Mouse (Mus musculus) limb, embryonic 13.5 days (tissue): ENCODE measurements at regions not wholly inside any gene's neighbourhood (a gene's known extent, or its start where the extent isn't known, plus 50 kb on each side); places are given as distances from the start of the nearest gene placed in this dataset.
"Not testable (repeated sequence)": the region's sequence is repeated elsewhere in the genome, so short reads cannot be mapped to it uniquely, and the experiment has no call there.

ENCODE experiments used
- ATAC-seq: fragments of 200-750 bp; cut with Nextera tagmentation; 2 replicates; pipeline ENCODE4 v1.8.0; 2017; ENCODE audit warnings: low read depth, moderate number of reproducible peaks, moderate TSS enrichment; ENCODE audit not compliant: low FRiP score
- H3K27ac ChIP-seq: fragments of 300-500 bp; sonication (generic); 2 replicates; pipeline ENCODE4 v1.5.1; 2015; ENCODE audit warnings: inconsistent platforms, mild to moderate bottlenecking, moderate library complexity
- H3K27me3 ChIP-seq: fragments of 300-500 bp; sonication (generic); 2 replicates; pipeline ENCODE4 v1.6.1; 2015; ENCODE audit warnings: mild to moderate bottlenecking, inconsistent platforms
- H3K36me3 ChIP-seq: fragments of 300-500 bp; sonication (generic); 2 replicates; pipeline ENCODE4 v1.6.1; 2015; ENCODE audit warnings: inconsistent platforms, mild to moderate bottlenecking, moderate library complexity
- H3K4me1 ChIP-seq: fragments of 300-500 bp; sonication (generic); 2 replicates; pipeline ENCODE4 v1.6.1; 2015; ENCODE audit warnings: inconsistent platforms
- H3K4me2 ChIP-seq: fragments of 300-500 bp; sonication (generic); replicated peaks from 2 replicates; pipeline ENCODE4 v1.6.1; 2015; ENCODE audit warnings: inconsistent platforms, mild to moderate bottlenecking, moderate library complexity
- H3K4me3 ChIP-seq: fragments of 300-500 bp; sonication (generic); 2 replicates; pipeline ENCODE4 v1.5.1; 2015; ENCODE audit warnings: moderate library complexity, mild to moderate bottlenecking, inconsistent platforms
- H3K9ac ChIP-seq: fragments of 300-500 bp; sonication (generic); 2 replicates; pipeline ENCODE4 v1.6.1; 2015; ENCODE audit warnings: mild to moderate bottlenecking, inconsistent platforms
- H3K9me3 ChIP-seq: fragments of 300-500 bp; sonication (generic); 2 replicates; pipeline ENCODE4 v1.6.1; 2016; ENCODE audit warnings: inconsistent platforms
- WGBS: fragments of 180-500 bp; shearing (Covaris S2); methylation state at CpG from one replicate; pipeline ENCODE4 v1.1.7; 2015; 5-methylcytosine and 5-hydroxymethylcytosine counted together

DNA sequence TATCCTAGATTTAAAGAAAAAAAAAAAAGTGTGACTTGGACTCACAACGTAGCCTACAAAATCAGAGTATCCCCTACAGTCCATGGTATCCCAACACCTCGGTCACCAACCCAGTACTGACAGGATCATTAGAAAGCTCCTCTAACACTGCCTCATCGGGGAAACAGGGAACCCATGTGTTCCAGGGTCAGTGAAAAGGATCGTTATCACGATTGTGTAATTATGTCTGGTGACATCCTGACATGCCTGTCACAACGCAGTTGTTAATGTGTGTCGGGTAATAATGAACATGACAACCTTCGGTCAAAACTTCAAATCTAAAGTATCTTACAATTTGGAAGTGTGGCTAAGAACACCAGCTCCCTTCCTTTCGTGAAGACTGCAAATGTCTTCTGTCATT lies 83.8 kb upstream of the Enpep start:
- H3K27ac ChIP-seq: no peak overlapping the region
- H3K9me3 ChIP-seq: no peaks in the 10 kb centered on the region
- no peak overlapping the region for H3K4me2 ChIP-seq
- 76% methylated on average over 9 of the region's 9 CpGs for WGBS
- no peak overlapping the region for H3K9ac ChIP-seq
- ATAC-seq: no peak
- H3K27me3 ChIP-seq: no peaks in the 10 kb centered on the region
- H3K4me1 ChIP-seq: 0 out of 2 replicates have a peak, but pooled peaks cover 5% of the 10 kb centered on the region
- H3K4me3 ChIP-seq: no peak overlapping the region
- no peaks in the 10 kb centered on the region for H3K36me3 ChIP-seq

- not testable (repeated sequence) for H3K36me3 ChIP-seq, H3K9me3 ChIP-seq, H3K27me3 ChIP-seq, H3K4me2 ChIP-seq, H3K9ac ChIP-seq, H3K27ac ChIP-seq, H3K4me1 ChIP-seq, H3K4me3 ChIP-seq, ATAC-seq
- WGBS: 48% methylated on average over 8 of the region's 10 CpGs
These were observed 89.2 kb upstream of the Enpep start for GRCm38 (mm10) chr3:129421620-129422239.

- WGBS: 96% methylated on average over 2 of the region's 2 CpGs
These were observed 96.2 kb upstream of the Enpep start for GRCm38 (mm10) chr3:129428750-129429149.

DNA sequence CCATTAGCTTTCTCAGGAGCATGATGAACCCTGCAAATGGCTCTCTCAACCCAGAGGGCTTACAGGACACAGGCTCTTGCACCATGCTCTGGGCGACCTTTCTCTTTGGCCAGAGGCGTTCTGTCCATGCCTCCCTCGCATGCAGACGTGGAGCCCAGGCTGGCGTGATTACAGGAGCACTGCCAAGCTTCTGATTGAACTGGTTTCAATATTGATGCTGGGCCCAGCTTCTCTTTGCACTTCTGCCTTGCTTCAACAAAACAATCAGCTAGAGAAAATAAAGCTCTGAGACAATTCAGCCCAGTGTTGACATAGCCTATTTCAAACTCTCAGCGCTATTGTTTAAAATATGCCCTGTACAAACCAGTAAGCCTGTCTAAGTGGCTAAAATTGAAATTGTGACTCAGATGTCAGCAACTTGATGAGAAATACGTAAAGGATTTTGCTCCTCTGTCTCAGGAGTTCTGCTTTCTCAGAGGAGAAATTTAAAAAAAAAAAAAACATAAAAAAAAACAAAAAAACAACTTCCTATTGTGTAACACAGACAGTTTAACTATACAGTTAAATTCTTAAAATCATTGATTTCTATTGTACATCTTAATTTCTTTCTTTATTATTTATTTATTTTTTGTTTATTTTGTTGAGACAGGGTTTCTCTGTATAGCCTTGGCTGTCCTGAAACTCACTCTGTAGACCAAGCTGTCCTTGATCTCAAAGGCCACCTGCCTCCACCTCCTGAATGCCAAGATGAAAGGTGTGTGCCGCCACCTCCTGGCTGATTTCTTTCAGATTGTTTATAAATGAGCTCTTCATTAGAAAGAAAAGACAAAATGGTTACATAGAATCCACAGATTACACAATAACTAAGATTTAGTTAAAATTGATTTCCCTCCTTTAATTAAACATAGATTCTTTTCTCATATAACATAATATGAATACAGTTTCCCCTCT lies 96.9 kb upstream of the Enpep start:
- no peak overlapping the region for H3K27ac ChIP-seq
- no peak overlapping the region for H3K9ac ChIP-seq
- no peaks in the 10 kb centered on the region for H3K36me3 ChIP-seq
- no peaks in the 10 kb centered on the region for H3K27me3 ChIP-seq
- no peaks in the 10 kb centered on the region for H3K9me3 ChIP-seq
- ATAC-seq: no peak
- no peak overlapping the region for H3K4me3 ChIP-seq
- H3K4me1 ChIP-seq: no peaks in the 10 kb centered on the region
- H3K4me2 ChIP-seq: no peak overlapping the region
- 70% methylated on average over 8 of the region's 8 CpGs for WGBS

More at GRCm38 (mm10) chr3:129428750-129429149, 96.2 kb upstream of the Enpep start:
- H3K4me1 ChIP-seq: no peaks in the 10 kb centered on the region
- H3K9me3 ChIP-seq: no peaks in the 10 kb centered on the region
- no peak for ATAC-seq
- H3K4me3 ChIP-seq: no peak overlapping the region
- no peak overlapping the region for H3K4me2 ChIP-seq
- no peak overlapping the region for H3K9ac ChIP-seq
- no peak overlapping the region for H3K27ac ChIP-seq
- no peaks in the 10 kb centered on the region for H3K27me3 ChIP-seq
- no peaks in the 10 kb centered on the region for H3K36me3 ChIP-seq

DNA sequence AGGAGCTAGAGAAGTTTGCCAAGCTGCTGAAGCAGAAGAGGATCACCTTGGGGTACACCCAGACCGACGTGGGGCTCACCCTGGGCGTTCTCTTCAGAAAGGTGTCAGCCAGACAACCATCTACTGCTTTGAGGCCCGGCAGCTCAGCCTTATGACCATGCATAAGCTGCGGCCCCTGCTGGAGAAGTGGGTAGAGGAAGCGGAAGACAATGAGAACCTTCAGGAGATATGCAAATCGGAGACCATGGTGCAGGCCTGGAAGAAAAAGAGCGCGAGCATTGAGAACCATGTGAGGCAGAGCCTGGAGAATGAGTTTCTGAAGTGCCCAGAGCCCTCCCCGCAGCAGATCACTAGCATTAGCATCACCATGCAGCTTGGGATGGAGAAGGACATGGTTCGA lies 98.1 kb upstream of the Elovl6 start:
- ATAC-seq: no peak
- Histone ChIP-seq H3K4me3 (no peak overlapping the region), H3K27ac (no peak overlapping the region), H3K9ac (no peak overlapping the region), H3K9me3 (0 out of 2 replicates have a peak, but pooled peaks cover 5% of the 10 kb centered on the region), H3K36me3 (no peaks in the 10 kb centered on the region), H3K27me3 (no peaks in the 10 kb centered on the region), H3K4me2 (no peak overlapping the region), H3K4me1 (no peaks in the 10 kb centered on the region)
- 71% methylated on average over 11 of the region's 11 CpGs for WGBS

- ATAC-seq: no peak
- Histone ChIP-seq H3K27me3 (no peaks in the 10 kb centered on the region), H3K9me3 (0 out of 2 replicates have a peak, but pooled peaks cover 5% of the 10 kb centered on the region), H3K4me2 (no peak overlapping the region), H3K36me3 (no peaks in the 10 kb centered on the region), H3K9ac (no peak overlapping the region), H3K27ac (no peak overlapping the region), H3K4me1 (no peaks in the 10 kb centered on the region), H3K4me3 (no peak overlapping the region)
- 84% methylated on average over 6 of the region's 6 CpGs for WGBS
These were observed 94.5 kb upstream of the Elovl6 start for GRCm38 (mm10) chr3:129437687-129438086.

DNA sequence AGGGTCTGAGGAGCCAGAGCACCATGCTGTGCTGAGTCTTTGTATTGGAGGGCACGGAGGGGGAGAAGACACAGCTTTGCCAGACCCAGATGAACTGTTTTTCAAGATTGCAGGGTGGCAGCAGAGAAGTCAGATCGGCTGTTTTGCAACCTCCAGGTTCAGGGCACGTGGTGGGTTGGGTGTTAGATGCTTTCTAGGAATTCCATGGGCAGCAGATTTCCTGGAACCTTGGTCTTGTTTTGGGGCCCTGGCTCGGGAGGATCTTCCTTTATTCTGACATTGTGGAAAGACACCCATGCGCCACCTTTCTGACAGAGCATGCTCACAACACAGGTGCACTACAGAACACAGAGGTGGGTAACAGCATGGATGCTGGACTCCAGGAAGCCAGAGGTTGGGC lies 89.4 kb upstream of the Elovl6 start:
- no peaks in the 10 kb centered on the region for H3K27me3 ChIP-seq
- H3K4me1 ChIP-seq: no peaks in the 10 kb centered on the region
- no peak for ATAC-seq
- no peaks in the 10 kb centered on the region for H3K9me3 ChIP-seq
- no peak overlapping the region for H3K27ac ChIP-seq
- H3K9ac ChIP-seq: no peak overlapping the region
- 72% methylated on average over 5 of the region's 5 CpGs for WGBS
- no peaks in the 10 kb centered on the region for H3K36me3 ChIP-seq
- H3K4me2 ChIP-seq: no peak overlapping the region
- no peak overlapping the region for H3K4me3 ChIP-seq

GRCm38 (mm10) chr3:129444221-129444620 lies 87.9 kb upstream of the Elovl6 start:
- Histone ChIP-seq H3K9me3 (no peaks in the 10 kb centered on the region), H3K36me3 (no peaks in the 10 kb centered on the region), H3K9ac (no peak overlapping the region), H3K4me1 (no peaks in the 10 kb centered on the region), H3K4me3 (no peak overlapping the region), H3K4me2 (no peak overlapping the region), H3K27me3 (no peaks in the 10 kb centered on the region), H3K27ac (no peak overlapping the region)
- 88% methylated on average over 3 of the region's 3 CpGs for WGBS
- ATAC-seq: no peak

- H3K36me3 ChIP-seq: no peaks in the 10 kb centered on the region
- H3K9me3 ChIP-seq: no peaks in the 10 kb centered on the region
- H3K27ac ChIP-seq: no peak overlapping the region
- no peak for ATAC-seq
- H3K9ac ChIP-seq: no peak overlapping the region
- H3K27me3 ChIP-seq: no peaks in the 10 kb centered on the region
- 89% methylated on average over 6 of the region's 6 CpGs for WGBS
- no peak overlapping the region for H3K4me2 ChIP-seq
- H3K4me1 ChIP-seq: no peaks in the 10 kb centered on the region
- H3K4me3 ChIP-seq: no peak overlapping the region
These were observed 86.2 kb upstream of the Elovl6 start for GRCm38 (mm10) chr3:129445961-129446360.

GRCm38 (mm10) chr3:129449928-129450327 lies 82.2 kb upstream of the Elovl6 start:
- 81% methylated on average over 4 of the region's 4 CpGs for WGBS
- H3K4me2 ChIP-seq: no peak overlapping the region
- H3K27ac ChIP-seq: no peak overlapping the region
- H3K27me3 ChIP-seq: no peaks in the 10 kb centered on the region
- no peaks in the 10 kb centered on the region for H3K4me1 ChIP-seq
- H3K9me3 ChIP-seq: no peaks in the 10 kb centered on the region
- no peaks in the 10 kb centered on the region for H3K36me3 ChIP-seq
- no peak overlapping the region for H3K4me3 ChIP-seq
- no peak overlapping the region for H3K9ac ChIP-seq
- ATAC-seq: no peak

- 83% methylated on average over 5 of the region's 5 CpGs for WGBS
- Histone ChIP-seq H3K9ac (no peak overlapping the region), H3K27ac (no peak overlapping the region), H3K4me2 (no peak overlapping the region), H3K4me3 (no peak overlapping the region), H3K9me3 (no peaks in the 10 kb centered on the region), H3K4me1 (no peaks in the 10 kb centered on the region), H3K27me3 (no peaks in the 10 kb centered on the region), H3K36me3 (no peaks in the 10 kb centered on the region)
- no peak for ATAC-seq
These were observed 81.5 kb upstream of the Elovl6 start for GRCm38 (mm10) chr3:129450671-129451070.

DNA sequence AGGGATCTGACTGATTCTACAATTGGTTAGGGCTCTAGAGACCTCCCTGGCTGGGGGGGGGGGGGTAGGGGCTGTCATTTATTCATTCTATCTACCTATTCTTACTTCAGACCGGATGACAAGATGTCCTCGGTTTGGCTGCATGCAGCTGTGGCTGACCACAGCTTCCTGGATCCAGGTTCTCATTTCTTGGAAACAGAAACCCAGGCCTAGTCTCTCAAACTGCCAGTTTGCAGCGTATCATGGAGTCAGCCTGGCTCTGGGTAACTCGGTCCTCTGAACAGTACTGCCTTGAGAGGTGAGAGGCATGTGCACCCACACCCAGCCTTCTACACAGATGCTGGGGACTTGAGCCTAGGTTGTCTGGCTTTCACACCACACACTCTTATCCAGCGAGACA lies 62.1 kb upstream of the Elovl6 start:
- no peaks in the 10 kb centered on the region for H3K27me3 ChIP-seq
- 86% methylated on average over 5 of the region's 5 CpGs for WGBS
- no peak for ATAC-seq
- H3K9ac ChIP-seq: no peak overlapping the region
- H3K4me2 ChIP-seq: no peak overlapping the region
- no peaks in the 10 kb centered on the region for H3K36me3 ChIP-seq
- H3K27ac ChIP-seq: no peak overlapping the region
- no peak overlapping the region for H3K4me3 ChIP-seq
- H3K4me1 ChIP-seq: no peaks in the 10 kb centered on the region
- H3K9me3 ChIP-seq: peaks cover 5% of the 10 kb centered on the region; the same call in 1 of the 2 replicates
